Mouse (Mus musculus): ENCODE results near the gene Mrtfa. TPM values are rescaled to one million over a fixed set of nuclear protein-coding genes. Genes with fewer than 3 reads are reported as not detected.

Gene Mrtfa
- polyA plus RNA-seq, 1 experiment from 2014 or later = 39.3 TPM

DNA sequence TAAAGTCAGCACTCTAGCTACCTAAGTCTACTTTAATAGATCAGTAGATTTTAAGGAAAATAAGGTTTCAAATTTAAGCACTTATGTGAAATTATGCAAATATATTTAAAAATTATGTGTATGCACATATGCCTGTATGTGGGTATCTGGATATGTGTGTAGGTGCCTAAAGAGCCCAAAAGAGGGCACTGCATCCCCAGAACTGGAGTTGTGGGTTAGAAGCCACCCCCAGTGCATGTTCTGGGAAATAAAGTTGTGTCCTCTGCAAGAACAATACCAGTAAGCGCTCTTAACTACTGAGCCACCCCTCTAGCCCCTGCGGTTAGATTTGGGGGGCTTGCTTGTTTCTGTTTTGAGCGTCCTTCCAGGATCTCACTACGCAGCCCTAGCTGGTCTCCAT, 113.0 kb downstream of the Mrtfa start:
- Histone ChIP-seq H3K36me3 (ENCODE audit: control insufficient read depth, insufficient read depth, low read length) (no peaks in the 10 kb centered on the region), H3K9ac (replicated peaks; ENCODE audit: low read depth, low read length) (no peak overlapping the region), H3K27ac (ENCODE audit: low read length) (no peak overlapping the region), H3K9me3 (ENCODE audit: control insufficient read depth, low read depth, low read length) (no peaks in the 10 kb centered on the region), H3K27me3 (ENCODE audit: control insufficient read depth, insufficient read depth, low read length) (no peaks in the 10 kb centered on the region), H3K4me3 (ENCODE audit: low read depth, low read length) (no peak overlapping the region), H3K4me1 (ENCODE audit: control insufficient read depth, insufficient read depth, low read length) (peaks cover 5% of the 10 kb centered on the region; the same call in 1 of the 2 replicates), H3K4me2 (replicated peaks; ENCODE audit: low read depth, low read length) (no peak overlapping the region)
- WGBS = 93% methylated on average over 4 of the region's 4 CpGs
- ATAC-seq (ENCODE audit: insufficient number of reproducible peaks, insufficient read depth, low FRiP score, low read depth) = no peak

DNA sequence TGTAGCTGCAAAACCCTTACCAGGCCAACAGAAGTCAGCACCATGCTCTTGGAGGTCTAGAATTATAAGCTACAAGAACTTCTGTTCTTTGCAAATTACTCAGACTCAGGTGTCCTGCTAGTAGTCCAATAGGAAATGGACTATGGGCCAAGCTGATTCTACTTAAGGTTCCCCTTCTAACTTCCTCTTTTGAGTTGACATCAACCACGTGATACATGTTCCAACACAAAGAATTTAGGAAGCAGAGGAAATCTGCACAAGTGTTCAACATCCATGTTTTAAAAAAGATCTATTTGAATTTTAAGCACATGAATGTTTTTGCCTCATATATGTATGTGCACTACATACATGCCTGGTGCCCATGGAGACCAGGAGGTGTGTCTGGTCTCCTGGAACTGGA, 116.0 kb downstream of the Mrtfa start:
- no peak for ATAC-seq (ENCODE audit: insufficient number of reproducible peaks, insufficient read depth, low FRiP score, low read depth)
- no peaks in the 10 kb centered on the region for H3K4me1 ChIP-seq (ENCODE audit: control insufficient read depth, insufficient read depth, low read length)
- H3K36me3 ChIP-seq (ENCODE audit: control insufficient read depth, insufficient read depth, low read length) = no peaks in the 10 kb centered on the region
- H3K4me2 ChIP-seq (replicated peaks; ENCODE audit: low read depth, low read length) = no peak overlapping the region
- no peaks in the 10 kb centered on the region for H3K9me3 ChIP-seq (ENCODE audit: control insufficient read depth, low read depth, low read length)
- WGBS = 78% methylated on average over 1 of the region's 1 CpGs
- H3K27ac ChIP-seq (ENCODE audit: low read length) = no peak overlapping the region
- H3K27me3 ChIP-seq (ENCODE audit: control insufficient read depth, insufficient read depth, low read length) = no peaks in the 10 kb centered on the region
- no peak overlapping the region for H3K9ac ChIP-seq (replicated peaks; ENCODE audit: low read depth, low read length)
- H3K4me3 ChIP-seq (ENCODE audit: low read depth, low read length) = no peak overlapping the region

- H3K4me1 ChIP-seq (ENCODE audit: control insufficient read depth, insufficient read depth, low read length) = no peaks in the 10 kb centered on the region
- H3K27ac ChIP-seq (ENCODE audit: low read length) = no peak overlapping the region
- no peak overlapping the region for H3K4me3 ChIP-seq (ENCODE audit: low read depth, low read length)
- no peaks in the 10 kb centered on the region for H3K9me3 ChIP-seq (ENCODE audit: control insufficient read depth, low read depth, low read length)
- no peak overlapping the region for H3K9ac ChIP-seq (replicated peaks; ENCODE audit: low read depth, low read length)
- 54% methylated on average over 2 of the region's 2 CpGs for WGBS
- H3K4me2 ChIP-seq (replicated peaks; ENCODE audit: low read depth, low read length) = no peak overlapping the region
- no peaks in the 10 kb centered on the region for H3K36me3 ChIP-seq (ENCODE audit: control insufficient read depth, insufficient read depth, low read length)
- H3K27me3 ChIP-seq (ENCODE audit: control insufficient read depth, insufficient read depth, low read length) = no peaks in the 10 kb centered on the region
- ATAC-seq (ENCODE audit: insufficient number of reproducible peaks, insufficient read depth, low FRiP score, low read depth) = no peak
Measured at GRCm38 (mm10) chr15:81073751-81074150, 116.8 kb downstream of the Mrtfa start.

GRCm38 (mm10) chr15:81072748-81073147, 117.8 kb downstream of the Mrtfa start:
- H3K27ac ChIP-seq (ENCODE audit: low read length) = no peak overlapping the region
- H3K4me3 ChIP-seq (ENCODE audit: low read depth, low read length) = no peak overlapping the region
- no peak overlapping the region for H3K4me2 ChIP-seq (replicated peaks; ENCODE audit: low read depth, low read length)
- no peaks in the 10 kb centered on the region for H3K9me3 ChIP-seq (ENCODE audit: control insufficient read depth, low read depth, low read length)
- H3K9ac ChIP-seq (replicated peaks; ENCODE audit: low read depth, low read length) = no peak overlapping the region
- 0 out of 2 replicates have a peak, but pooled peaks cover 2% of the 10 kb centered on the region for H3K4me1 ChIP-seq (ENCODE audit: control insufficient read depth, insufficient read depth, low read length)
- ATAC-seq (ENCODE audit: insufficient number of reproducible peaks, insufficient read depth, low FRiP score, low read depth) = no peak
- 78% methylated on average over 2 of the region's 2 CpGs for WGBS
- no peaks in the 10 kb centered on the region for H3K36me3 ChIP-seq (ENCODE audit: control insufficient read depth, insufficient read depth, low read length)
- H3K27me3 ChIP-seq (ENCODE audit: control insufficient read depth, insufficient read depth, low read length) = no peaks in the 10 kb centered on the region

- 0 out of 2 replicates have a peak, but pooled peaks cover 5% of the 10 kb centered on the region for H3K4me1 ChIP-seq (ENCODE audit: control insufficient read depth, insufficient read depth, low read length)
- H3K4me3 ChIP-seq (ENCODE audit: low read depth, low read length) = no peak overlapping the region
- no peak overlapping the region for H3K9ac ChIP-seq (replicated peaks; ENCODE audit: low read depth, low read length)
- H3K4me2 ChIP-seq (replicated peaks; ENCODE audit: low read depth, low read length) = no peak overlapping the region
- H3K9me3 ChIP-seq (ENCODE audit: control insufficient read depth, low read depth, low read length) = no peaks in the 10 kb centered on the region
- H3K27ac ChIP-seq (ENCODE audit: low read length) = no peak overlapping the region
- WGBS = 70% methylated on average over 1 of the region's 1 CpGs
- H3K27me3 ChIP-seq (ENCODE audit: control insufficient read depth, insufficient read depth, low read length) = no peaks in the 10 kb centered on the region
- no peaks in the 10 kb centered on the region for H3K36me3 ChIP-seq (ENCODE audit: control insufficient read depth, insufficient read depth, low read length)
- ATAC-seq (ENCODE audit: insufficient number of reproducible peaks, insufficient read depth, low FRiP score, low read depth) = no peak
Measured at GRCm38 (mm10) chr15:81070470-81070869, 120.1 kb downstream of the Mrtfa start.

DNA sequence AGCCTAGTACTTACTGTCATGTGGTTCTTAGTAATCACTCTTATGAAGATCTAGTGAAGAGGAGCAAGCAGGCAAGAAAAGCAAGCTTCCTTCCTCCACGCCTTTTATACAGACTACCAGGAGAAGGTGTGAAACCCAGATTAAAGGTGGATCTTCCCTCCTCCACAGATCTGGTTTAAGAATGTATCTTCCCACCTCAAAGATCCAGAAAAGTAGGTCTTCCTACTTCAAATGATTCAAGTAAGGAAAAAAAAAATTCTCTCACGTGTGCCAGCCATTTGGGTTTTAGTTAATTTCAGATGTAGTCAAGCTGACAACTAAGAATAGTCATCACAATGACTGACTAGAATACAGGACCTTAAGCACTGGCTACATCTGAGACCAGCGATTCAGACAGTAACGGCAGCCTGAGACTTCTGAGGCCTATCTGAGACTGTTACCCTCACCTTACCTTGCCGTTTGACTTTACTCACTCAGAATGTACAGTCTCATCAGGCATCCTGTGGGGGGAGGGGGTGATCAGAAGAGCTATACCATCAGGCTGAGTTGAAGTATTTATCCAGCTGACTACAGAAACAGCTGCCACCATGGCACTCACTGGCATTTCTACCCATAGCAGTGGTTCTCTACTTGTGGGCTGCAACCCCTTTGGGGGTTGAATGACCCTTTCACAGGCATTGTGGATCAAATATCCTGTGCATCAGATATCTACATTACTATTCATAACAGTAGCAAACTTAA, 121.7 kb downstream of the Mrtfa start:
- Histone ChIP-seq H3K9ac (replicated peaks; ENCODE audit: low read depth, low read length) (no peak overlapping the region), H3K27ac (ENCODE audit: low read length) (no peak overlapping the region), H3K27me3 (ENCODE audit: control insufficient read depth, insufficient read depth, low read length) (no peaks in the 10 kb centered on the region), H3K4me3 (ENCODE audit: low read depth, low read length) (no peak overlapping the region), H3K36me3 (ENCODE audit: control insufficient read depth, insufficient read depth, low read length) (no peaks in the 10 kb centered on the region), H3K9me3 (ENCODE audit: control insufficient read depth, low read depth, low read length) (no peaks in the 10 kb centered on the region), H3K4me1 (ENCODE audit: control insufficient read depth, insufficient read depth, low read length) (0 out of 2 replicates have a peak, but pooled peaks cover 5% of the 10 kb centered on the region), H3K4me2 (replicated peaks; ENCODE audit: low read depth, low read length) (no peak overlapping the region)
- 93% methylated on average over 5 of the region's 5 CpGs for WGBS
- no peak for ATAC-seq (ENCODE audit: insufficient number of reproducible peaks, insufficient read depth, low FRiP score, low read depth)

DNA sequence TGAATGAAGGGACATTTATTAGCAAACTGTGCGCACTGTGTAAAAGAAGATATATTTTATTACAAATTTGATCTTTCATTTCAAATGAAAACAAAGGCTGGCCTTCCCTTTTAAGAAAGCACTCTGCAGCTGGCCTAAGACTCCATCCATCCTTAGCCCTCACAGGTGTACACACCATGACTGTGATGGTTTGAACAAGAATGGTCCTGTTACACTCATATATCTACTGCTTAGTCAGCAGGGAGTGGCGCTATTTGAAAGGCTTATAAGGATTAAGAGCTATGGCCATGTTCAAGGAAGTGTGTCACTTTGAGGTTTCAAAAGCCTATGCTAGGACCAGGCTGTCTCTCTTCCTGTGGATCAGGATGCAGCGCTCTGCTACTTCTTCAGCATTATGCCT, 122.8 kb downstream of the Mrtfa start:
- no peak overlapping the region for H3K9ac ChIP-seq (replicated peaks; ENCODE audit: low read depth, low read length)
- ATAC-seq (ENCODE audit: insufficient number of reproducible peaks, insufficient read depth, low FRiP score, low read depth) = no peak
- peaks cover 8% of the 10 kb centered on the region for H3K4me1 ChIP-seq (ENCODE audit: control insufficient read depth, insufficient read depth, low read length)
- H3K27ac ChIP-seq (ENCODE audit: low read length) = no peak overlapping the region
- WGBS = 78% methylated on average over 3 of the region's 3 CpGs
- H3K27me3 ChIP-seq (ENCODE audit: control insufficient read depth, insufficient read depth, low read length) = no peaks in the 10 kb centered on the region
- no peak overlapping the region for H3K4me2 ChIP-seq (replicated peaks; ENCODE audit: low read depth, low read length)
- no peaks in the 10 kb centered on the region for H3K36me3 ChIP-seq (ENCODE audit: control insufficient read depth, insufficient read depth, low read length)
- no peaks in the 10 kb centered on the region for H3K9me3 ChIP-seq (ENCODE audit: control insufficient read depth, low read depth, low read length)
- H3K4me3 ChIP-seq (ENCODE audit: low read depth, low read length) = no peak overlapping the region

- WGBS = 51% methylated on average over 5 of the region's 5 CpGs
- Histone ChIP-seq H3K4me3 (ENCODE audit: low read depth, low read length) (no peak overlapping the region), H3K36me3 (ENCODE audit: control insufficient read depth, insufficient read depth, low read length) (no peaks in the 10 kb centered on the region), H3K27ac (ENCODE audit: low read length) (no peak overlapping the region), H3K4me1 (ENCODE audit: control insufficient read depth, insufficient read depth, low read length) (peaks cover 16% of the 10 kb centered on the region), H3K9ac (replicated peaks; ENCODE audit: low read depth, low read length) (no peak overlapping the region), H3K27me3 (ENCODE audit: control insufficient read depth, insufficient read depth, low read length) (no peaks in the 10 kb centered on the region), H3K4me2 (replicated peaks; ENCODE audit: low read depth, low read length) (no peak overlapping the region), H3K9me3 (ENCODE audit: control insufficient read depth, low read depth, low read length) (no peaks in the 10 kb centered on the region)
- ATAC-seq (ENCODE audit: insufficient number of reproducible peaks, insufficient read depth, low FRiP score, low read depth) = no peak
Measured at GRCm38 (mm10) chr15:81066976-81067375, 123.6 kb downstream of the Mrtfa start.

DNA sequence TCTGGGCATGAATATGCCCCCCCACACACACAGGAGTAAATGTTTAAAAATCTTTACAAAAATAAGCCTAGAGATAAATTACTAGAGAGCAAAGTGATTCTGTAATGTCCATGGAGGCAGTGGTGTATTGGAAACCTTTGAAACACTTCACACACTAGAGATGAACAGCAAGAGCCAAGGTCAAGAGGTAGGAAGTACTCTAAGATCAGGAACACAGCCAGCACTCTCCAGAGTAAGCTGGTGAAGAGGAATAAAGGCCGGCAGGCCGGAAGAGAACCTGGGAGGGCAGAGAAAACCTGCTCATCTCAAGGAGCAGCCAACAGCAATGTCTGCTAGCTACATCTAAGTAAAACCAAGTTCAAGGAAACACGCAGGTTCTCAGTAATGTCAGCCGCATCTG, 125.9 kb downstream of the Mrtfa start:
- no peak for ATAC-seq (ENCODE audit: insufficient number of reproducible peaks, insufficient read depth, low FRiP score, low read depth)
- Histone ChIP-seq H3K4me1 (ENCODE audit: control insufficient read depth, insufficient read depth, low read length) (peaks cover 23% of the 10 kb centered on the region), H3K4me3 (ENCODE audit: low read depth, low read length) (no peak overlapping the region), H3K9me3 (ENCODE audit: control insufficient read depth, low read depth, low read length) (no peaks in the 10 kb centered on the region), H3K27me3 (ENCODE audit: control insufficient read depth, insufficient read depth, low read length) (no peaks in the 10 kb centered on the region), H3K27ac (ENCODE audit: low read length) (no peak overlapping the region), H3K4me2 (replicated peaks; ENCODE audit: low read depth, low read length) (no peak overlapping the region), H3K9ac (replicated peaks; ENCODE audit: low read depth, low read length) (no peak overlapping the region), H3K36me3 (ENCODE audit: control insufficient read depth, insufficient read depth, low read length) (no peaks in the 10 kb centered on the region)
- WGBS = 89% methylated on average over 4 of the region's 4 CpGs
